Mouse (Mus musculus) heart, postnatal 0 days (tissue): ENCODE measurements at regions not wholly inside any gene's neighbourhood (a gene's known extent, or its start where the extent isn't known, plus 50 kb on each side); places are given as distances from the start of the nearest gene placed in this dataset.

ENCODE experiments used
- CTCF ChIP-seq: IDR thresholded peaks from 2 replicates; pipeline ENCODE4 v1.5.1; 2016; ENCODE audit warnings: antibody characterized with exemption, control low read depth, low read depth
- EP300 ChIP-seq: IDR thresholded peaks from 2 replicates; pipeline ENCODE4 v1.6.1; 2016; ENCODE audit warnings: antibody characterized with exemption, low read depth

GRCm38 (mm10) chr4:8955306-8955705, 716.5 kb upstream of the Car8 start:
- TF ChIP-seq EP300 (no peak), CTCF (no peak)
